12 mouse cellular contexts compared by ENCODE assay signal in genomic region chr13:44355771-44356221, GRCm38 (mm10).
DNase-seq lines count a peak whose midpoint lies in the region; ATAC-seq and TF ChIP-seq lines count a peak whose summit lies in the region.
"Had no signal": no experiment of that assay in that cellular context is flagged by ENCODE, and none has a peak within 500 bp of the region (broad histone marks: within the 10 kb centered on the region; RNA-seq: fewer than 3 reads in every experiment).

No protein-coding gene starts in this region.

- intact Hi-C loops in heart, postnatal 25 days (cut with DNase I): no loop called here
- intact Hi-C loops in gastrocnemius, postnatal 14 days (cut with DNase I; ENCODE audit: low total_unique reads): no loop called here

- no peak for TF ChIP-seq CTCF in kidney, postnatal 0 days (IDR thresholded peaks at IDR 0.05; ENCODE audit: low read depth)
- TF ChIP-seq CTCF in liver, postnatal 0 days (IDR thresholded peaks at IDR 0.05; ENCODE audit: low read depth): no peak

- H3K4me3 ChIP-seq in kidney, postnatal 0 days (replicated peaks; ENCODE audit: low read depth, low read length): no peak overlapping the region
- H3K4me3 ChIP-seq in liver, postnatal 0 days (ENCODE audit: low read depth, low read length): no peak overlapping the region
- H3K4me3 ChIP-seq: intestine, embryonic 15.5 days; megakaryocyte, embryonic 14.5 days; neural tube, embryonic 13.5 days had no signal

- H3K9ac ChIP-seq in kidney, postnatal 0 days (ENCODE audit: low read depth, low read length): no peak overlapping the region
- no peak overlapping the region for H3K9ac ChIP-seq in liver, postnatal 0 days (replicated peaks)
- H3K9ac ChIP-seq: intestine, embryonic 15.5 days; neural tube, embryonic 13.5 days had no signal

- H3K36me3 ChIP-seq in kidney, postnatal 0 days (ENCODE audit: insufficient read depth, low read length): no peaks in the 10 kb centered on the region
- no peaks in the 10 kb centered on the region for H3K36me3 ChIP-seq in liver, postnatal 0 days (replicated peaks; ENCODE audit: insufficient read depth, low read length)
- H3K36me3 ChIP-seq: intestine, embryonic 15.5 days; neural tube, embryonic 13.5 days had no signal

- peak overlapping the region; percentile 12; the same call in 1 of the 2 replicates for H3K4me2 ChIP-seq in kidney, postnatal 0 days (ENCODE audit: low read length)
- H3K4me2 ChIP-seq in liver, postnatal 0 days (ENCODE audit: low read depth, low read length): no peak overlapping the region
- H3K4me2 ChIP-seq: intestine, embryonic 15.5 days; neural tube, embryonic 13.5 days had no signal

- 13% methylated on average over 12 of the region's 12 CpGs for WGBS in kidney, postnatal 0 days
- 47% methylated on average over 12 of the region's 12 CpGs for WGBS in liver, postnatal 0 days (ENCODE audit: insufficient replicate concordance)

- ATAC-seq in kidney, postnatal 0 days (replicated peaks; ENCODE audit: low FRiP score, low read depth): no peak
- no peak for ATAC-seq in liver, postnatal 0 days
- ATAC-seq: intestine, embryonic 15.5 days had no signal

- H3K9me3 ChIP-seq in kidney, postnatal 0 days (replicated peaks; ENCODE audit: low read length): no peaks in the 10 kb centered on the region
- H3K9me3 ChIP-seq in liver, postnatal 0 days (ENCODE audit: low read length): no peaks in the 10 kb centered on the region
- H3K9me3 ChIP-seq: intestine, embryonic 15.5 days; megakaryocyte, embryonic 14.5 days; neural tube, embryonic 13.5 days had no signal

- TF ChIP-seq EP300 in liver, postnatal 0 days (IDR thresholded peaks at IDR 0.05; ENCODE audit: low read depth): no peak

- DNase-seq in heart, adult 11 months: peak; percentile 92
- no peak for DNase-seq in heart, postnatal 25 days (ENCODE audit: low spot score)
- DNase-seq in adrenal gland, postnatal 10 days: peak; percentile 42
- peak; percentile 59 for DNase-seq in gastrocnemius, postnatal 14 days
- peak; percentile 78 for DNase-seq in kidney, postnatal 0 days (ENCODE audit: low spot score)
- DNase-seq in layer of hippocampus, postnatal 14 days (ENCODE audit: low spot score in 2 of 2): no peak
- no peak for DNase-seq in liver, postnatal 0 days
- no peak for DNase-seq in thymus, postnatal 4 days
- DNase-seq: cerebellum, adult 9-10 months had no signal

- H3K4me1 ChIP-seq in kidney, postnatal 0 days (replicated peaks; ENCODE audit: insufficient read depth, low read length): peaks cover 24% of the 10 kb centered on the region
- H3K4me1 ChIP-seq in liver, postnatal 0 days (ENCODE audit: insufficient read depth): no peaks in the 10 kb centered on the region

- H3K27ac ChIP-seq in kidney, postnatal 0 days: peak overlapping the region; percentile 25
- no peak overlapping the region for H3K27ac ChIP-seq in liver, postnatal 0 days (ENCODE audit: low read depth)
- H3K27ac ChIP-seq: intestine, embryonic 15.5 days; neural tube, embryonic 13.5 days had no signal

- H3K27me3 ChIP-seq in kidney, postnatal 0 days (ENCODE audit: insufficient read depth, low read length): no peaks in the 10 kb centered on the region
- H3K27me3 ChIP-seq in liver, postnatal 0 days (ENCODE audit: insufficient read depth, low read length): no peaks in the 10 kb centered on the region
- H3K27me3 ChIP-seq: intestine, embryonic 15.5 days; megakaryocyte, embryonic 14.5 days; neural tube, embryonic 13.5 days had no signal

Comparison
In these comparisons a context has a peak if more than half of its experiments do, and no peak if none do; other contexts are left out.
1. DNase-seq: peak in heart, adult 11 months (single experiment), adrenal gland, postnatal 10 days (single experiment), gastrocnemius, postnatal 14 days (single experiment) and kidney, postnatal 0 days (single experiment); none in heart, postnatal 25 days (single experiment), layer of hippocampus, postnatal 14 days (0 of 2), liver, postnatal 0 days (single experiment) and thymus, postnatal 4 days (single experiment).